Mouse (Mus musculus): ENCODE results near the gene Fam13c. TPM values are rescaled to one million over a fixed set of nuclear protein-coding genes. Genes with fewer than 3 reads are reported as not detected.
A peak's percentile ranks its signal among the peaks of the same experiment; 100 is the strongest.

The Fam13c gene
- polyA plus RNA-seq, 1 experiment from 2014 or later = 17.2 TPM

GRCm38 (mm10) chr10:70477741-70478145, 37.5 kb downstream of the Fam13c start:
- Histone ChIP-seq H3K36me3 (peaks cover 55% of the 10 kb centered on the region), H3K27ac (no peak overlapping the region), H3K4me3 (no peak overlapping the region), H3K4me1 (no peaks in the 10 kb centered on the region), H3K9me3 (0 out of 2 replicates have a peak, but pooled peaks cover 8% of the 10 kb centered on the region), H3K9ac (no peak overlapping the region), H3K27me3 (replicated peaks) (no peaks in the 10 kb centered on the region), H3K4me2 (replicated peaks) (no peak overlapping the region)
- WGBS = 95% methylated on average over 10 of the region's 10 CpGs
- no peak for ATAC-seq (ENCODE audit: low FRiP score, low read depth)

DNA sequence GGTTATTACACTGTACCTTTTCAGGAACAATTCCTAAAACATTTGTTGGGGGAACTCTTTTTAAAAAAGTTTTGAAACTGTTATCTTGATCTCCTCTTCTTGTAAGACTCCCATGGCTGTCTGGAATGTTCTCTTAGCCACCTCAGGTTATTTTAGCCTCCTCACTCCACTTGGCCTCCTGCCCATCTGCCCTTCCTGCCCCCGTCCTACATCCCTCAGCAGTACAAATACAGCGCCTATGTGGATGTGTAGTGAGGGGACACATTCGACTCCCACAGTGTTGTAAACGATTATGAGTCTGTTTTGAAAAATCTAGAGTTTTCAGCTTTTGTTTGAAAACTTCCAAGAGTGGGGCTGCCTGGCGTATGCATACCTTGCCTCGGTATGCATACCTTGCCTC, 43.5 kb downstream of the Fam13c start:
- Histone ChIP-seq H3K9me3 (no peaks in the 10 kb centered on the region), H3K36me3 (peaks cover 15% of the 10 kb centered on the region), H3K4me3 (no peak overlapping the region), H3K9ac (no peak overlapping the region), H3K27me3 (replicated peaks) (no peaks in the 10 kb centered on the region), H3K27ac (no peak overlapping the region), H3K4me2 (replicated peaks) (no peak overlapping the region), H3K4me1 (peaks cover 18% of the 10 kb centered on the region)
- 78% methylated on average over 6 of the region's 6 CpGs for WGBS
- ATAC-seq (ENCODE audit: low FRiP score, low read depth) = no peak

- peak overlapping the region; percentile 43 for H3K27ac ChIP-seq
- H3K9me3 ChIP-seq = no peaks in the 10 kb centered on the region
- H3K4me2 ChIP-seq (replicated peaks) = peak overlapping the region; percentile 22
- H3K9ac ChIP-seq = no peak overlapping the region
- WGBS = 9% methylated on average over 7 of the region's 7 CpGs
- H3K36me3 ChIP-seq = peaks cover 14% of the 10 kb centered on the region
- peaks cover 18% of the 10 kb centered on the region for H3K4me1 ChIP-seq
- peak; percentile 69 for ATAC-seq (ENCODE audit: low FRiP score, low read depth)
- H3K4me3 ChIP-seq = no peak overlapping the region
- no peaks in the 10 kb centered on the region for H3K27me3 ChIP-seq (replicated peaks)
These were observed 44.4 kb downstream of the Fam13c start for GRCm38 (mm10) chr10:70484568-70485286.

GRCm38 (mm10) chr10:70485287-70485612, 45.0 kb downstream of the Fam13c start:
- ATAC-seq (ENCODE audit: low FRiP score, low read depth) = peak; percentile 83
- WGBS = 12% methylated on average over 7 of the region's 7 CpGs
- Histone ChIP-seq H3K4me1 (peaks cover 18% of the 10 kb centered on the region), H3K4me3 (no peak overlapping the region), H3K9ac (no peak overlapping the region), H3K36me3 (peaks cover 16% of the 10 kb centered on the region), H3K9me3 (no peaks in the 10 kb centered on the region), H3K4me2 (replicated peaks) (peak overlapping the region; percentile 22), H3K27me3 (replicated peaks) (no peaks in the 10 kb centered on the region), H3K27ac (peak overlapping the region; percentile 43)

DNA sequence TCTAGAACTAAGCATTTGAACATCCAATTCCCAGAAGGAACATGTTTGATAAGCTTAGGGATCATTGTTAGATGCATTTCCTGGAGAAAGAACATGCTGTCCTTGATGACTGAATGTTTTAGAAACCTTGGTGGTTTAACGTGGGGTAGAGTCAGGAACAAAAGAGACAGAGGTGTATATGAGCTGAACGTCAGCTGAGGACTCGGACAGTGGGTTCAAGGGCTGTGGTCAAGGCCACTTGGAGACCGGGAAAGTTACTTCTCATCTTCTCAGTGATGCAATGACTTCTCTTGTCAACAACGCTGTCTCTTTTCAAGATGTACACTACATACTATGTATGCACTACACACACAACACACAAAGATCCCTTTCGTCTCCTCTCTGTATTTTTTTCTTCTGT, 46.4 kb downstream of the Fam13c start:
- Histone ChIP-seq H3K9ac (no peak overlapping the region), H3K9me3 (no peaks in the 10 kb centered on the region), H3K4me2 (replicated peaks) (no peak overlapping the region), H3K27me3 (replicated peaks) (no peaks in the 10 kb centered on the region), H3K27ac (no peak overlapping the region), H3K36me3 (0 out of 2 replicates have a peak, but pooled peaks cover 9% of the 10 kb centered on the region), H3K4me3 (no peak overlapping the region), H3K4me1 (peaks cover 18% of the 10 kb centered on the region)
- ATAC-seq (ENCODE audit: low FRiP score, low read depth) = no peak
- WGBS = 92% methylated on average over 6 of the region's 6 CpGs

- Histone ChIP-seq H3K9ac (no peak overlapping the region), H3K4me2 (replicated peaks) (no peak overlapping the region), H3K27me3 (replicated peaks) (no peaks in the 10 kb centered on the region), H3K4me3 (no peak overlapping the region), H3K36me3 (0 out of 2 replicates have a peak, but pooled peaks cover 3% of the 10 kb centered on the region), H3K4me1 (0 out of 2 replicates have a peak, but pooled peaks cover 5% of the 10 kb centered on the region), H3K27ac (no peak overlapping the region), H3K9me3 (no peaks in the 10 kb centered on the region)
- WGBS = 91% methylated on average over 3 of the region's 3 CpGs
- no peak for ATAC-seq (ENCODE audit: low FRiP score, low read depth)
These were observed 53.6 kb downstream of the Fam13c start for GRCm38 (mm10) chr10:70493891-70494290.

DNA sequence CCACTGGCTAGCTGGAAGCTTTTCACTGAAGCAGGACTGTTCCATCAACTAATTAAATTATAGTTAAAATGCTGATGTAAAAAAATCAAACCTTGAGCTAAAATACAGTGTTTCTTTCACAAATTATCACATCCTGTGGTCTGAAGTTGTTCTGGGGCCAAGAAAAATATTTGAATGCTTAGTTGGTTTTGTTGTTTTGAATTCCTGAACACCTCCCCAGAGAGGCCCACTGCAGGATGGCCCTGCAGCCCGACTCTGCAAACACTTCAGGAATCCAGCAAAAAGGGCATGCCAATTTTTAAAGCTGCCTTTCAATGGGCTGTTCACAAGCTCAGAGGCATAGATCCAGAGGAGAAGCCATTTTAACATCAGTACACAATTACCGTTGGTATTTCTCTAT, 54.2 kb downstream of the Fam13c start:
- no peak for ATAC-seq (ENCODE audit: low FRiP score, low read depth)
- H3K27ac ChIP-seq = no peak overlapping the region
- 66% methylated on average over 2 of the region's 2 CpGs for WGBS
- H3K4me1 ChIP-seq = 0 out of 2 replicates have a peak, but pooled peaks cover 5% of the 10 kb centered on the region
- H3K4me2 ChIP-seq (replicated peaks) = no peak overlapping the region
- no peaks in the 10 kb centered on the region for H3K27me3 ChIP-seq (replicated peaks)
- no peaks in the 10 kb centered on the region for H3K9me3 ChIP-seq
- no peak overlapping the region for H3K4me3 ChIP-seq
- 0 out of 2 replicates have a peak, but pooled peaks cover 3% of the 10 kb centered on the region for H3K36me3 ChIP-seq
- no peak overlapping the region for H3K9ac ChIP-seq

GRCm38 (mm10) chr10:70495106-70496104, 55.1 kb downstream of the Fam13c start:
- Histone ChIP-seq H3K4me1 (0 out of 2 replicates have a peak, but pooled peaks cover 5% of the 10 kb centered on the region), H3K27me3 (replicated peaks) (no peaks in the 10 kb centered on the region), H3K36me3 (no peaks in the 10 kb centered on the region), H3K4me3 (no peak overlapping the region), H3K9ac (no peak overlapping the region), H3K9me3 (no peaks in the 10 kb centered on the region), H3K4me2 (replicated peaks) (no peak overlapping the region), H3K27ac (no peak overlapping the region)
- 89% methylated on average over 4 of the region's 4 CpGs for WGBS
- ATAC-seq (ENCODE audit: low FRiP score, low read depth) = no peak

DNA sequence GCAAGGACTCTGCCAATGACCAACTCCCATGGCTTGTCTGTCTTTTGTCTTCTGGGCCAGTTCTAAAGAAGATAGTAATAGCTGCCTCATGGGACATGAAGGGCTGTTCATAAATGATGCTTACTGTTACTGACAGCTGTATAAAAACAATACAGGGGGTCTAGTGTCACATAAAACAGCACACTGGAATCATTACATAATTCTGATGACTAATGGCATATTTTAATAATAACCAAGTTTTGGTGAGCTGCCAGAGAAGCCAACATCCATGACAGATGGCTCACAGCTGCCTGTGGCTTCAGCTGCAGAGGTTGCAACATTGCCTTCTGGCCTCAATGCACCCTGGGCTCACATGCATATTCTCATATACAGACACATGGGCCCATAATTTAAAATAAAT, 56.7 kb downstream of the Fam13c start:
- Histone ChIP-seq H3K27me3 (replicated peaks) (no peaks in the 10 kb centered on the region), H3K4me1 (0 out of 2 replicates have a peak, but pooled peaks cover 5% of the 10 kb centered on the region), H3K9ac (no peak overlapping the region), H3K9me3 (no peaks in the 10 kb centered on the region), H3K4me3 (no peak overlapping the region), H3K27ac (no peak overlapping the region), H3K4me2 (replicated peaks) (no peak overlapping the region), H3K36me3 (no peaks in the 10 kb centered on the region)
- no peak for ATAC-seq (ENCODE audit: low FRiP score, low read depth)

DNA sequence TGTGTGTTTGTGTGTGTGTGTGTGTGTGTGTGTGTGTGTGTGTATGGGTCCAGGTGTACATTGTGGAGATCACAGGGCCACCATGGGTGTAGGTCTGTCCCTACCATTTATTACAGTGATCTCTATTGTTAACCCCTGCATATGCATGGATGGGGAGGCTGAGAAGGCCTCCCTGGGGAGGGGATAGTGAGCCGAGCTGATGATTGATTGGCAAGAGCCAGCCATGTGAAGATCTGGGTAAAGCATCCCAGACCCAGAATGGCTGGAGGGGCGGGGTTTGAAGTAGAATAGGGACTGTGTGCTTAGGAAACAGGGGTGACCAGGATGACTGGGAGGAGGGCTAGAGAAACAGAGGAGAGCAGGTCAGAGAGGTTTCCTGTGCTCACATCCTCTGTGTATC, 58.0 kb downstream of the Fam13c start:
- H3K9me3 ChIP-seq = no peaks in the 10 kb centered on the region
- H3K9ac ChIP-seq = no peak overlapping the region
- WGBS = 43% methylated on average over 2 of the region's 2 CpGs
- 0 out of 2 replicates have a peak, but pooled peaks cover 5% of the 10 kb centered on the region for H3K4me1 ChIP-seq
- H3K27ac ChIP-seq = no peak overlapping the region
- ATAC-seq (ENCODE audit: low FRiP score, low read depth) = no peak
- no peak overlapping the region for H3K4me2 ChIP-seq (replicated peaks)
- H3K4me3 ChIP-seq = no peak overlapping the region
- H3K27me3 ChIP-seq (replicated peaks) = no peaks in the 10 kb centered on the region
- H3K36me3 ChIP-seq = no peaks in the 10 kb centered on the region

DNA sequence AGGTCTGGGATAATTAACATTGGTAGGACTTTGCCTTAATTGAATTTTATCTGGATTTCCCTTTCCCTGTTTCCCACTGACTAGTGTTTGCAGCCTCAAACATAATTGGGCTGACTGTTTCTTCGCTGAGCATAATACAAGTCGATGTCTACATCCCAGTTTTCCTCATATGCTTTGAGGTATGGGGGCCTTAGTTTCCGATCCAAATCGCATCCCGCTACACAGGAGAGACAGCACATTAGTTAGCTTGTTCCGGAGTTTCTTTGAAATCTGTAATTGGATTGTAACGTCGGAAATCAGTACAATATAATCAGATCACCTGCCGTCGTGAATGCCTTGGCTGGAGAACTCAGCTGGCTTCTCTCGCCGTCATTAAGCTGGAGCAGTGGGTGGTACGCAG, 59.0 kb downstream of the Fam13c start:
- Histone ChIP-seq H3K9ac (no peak overlapping the region), H3K27ac (no peak overlapping the region), H3K36me3 (no peaks in the 10 kb centered on the region), H3K4me1 (0 out of 2 replicates have a peak, but pooled peaks cover 5% of the 10 kb centered on the region), H3K4me2 (replicated peaks) (no peak overlapping the region), H3K9me3 (no peaks in the 10 kb centered on the region), H3K27me3 (replicated peaks) (no peaks in the 10 kb centered on the region), H3K4me3 (no peak overlapping the region)
- ATAC-seq (ENCODE audit: low FRiP score, low read depth) = no peak
- 70% methylated on average over 13 of the region's 13 CpGs for WGBS

GRCm38 (mm10) chr10:70504871-70505270, 64.6 kb downstream of the Fam13c start:
- Histone ChIP-seq H3K36me3 (0 out of 2 replicates have a peak, but pooled peaks cover 3% of the 10 kb centered on the region), H3K4me3 (no peak overlapping the region), H3K9me3 (no peaks in the 10 kb centered on the region), H3K27me3 (replicated peaks) (no peaks in the 10 kb centered on the region), H3K4me1 (peaks cover 13% of the 10 kb centered on the region; the same call in 1 of the 2 replicates), H3K27ac (no peak overlapping the region), H3K4me2 (replicated peaks) (no peak overlapping the region), H3K9ac (no peak overlapping the region)
- 88% methylated on average over 15 of the region's 15 CpGs for WGBS
- no peak for ATAC-seq (ENCODE audit: low FRiP score, low read depth)
